Mouse (Mus musculus) v-Abl transformed pro-B cells (cell line): ENCODE results near the gene Entpd3.

Experiments
- in situ Hi-C, 2 experiments: fragments of 400-800 bp; cut with MboI; formaldehyde crosslinking; loops; one replicate each; pipeline ENCODE4 v1.15.1; 2025; ENCODE audit not compliant: unreplicated experiment in 2 of 2

Entpd3 gene

GRCm38 (mm10) chr9:120577133-120577651 is 37.6 kb downstream of the Entpd3 start:
- in situ Hi-C loops, result loop anchor here (10.0 to 25.0 kb wide), 4 partner anchors 452 to 1285 kb away; partner anchors contain the start of genes Higd1a (in 1 of the 2), Rpsa (in 1 of the 2) and Scn11a (in 1 of the 2)

DNA sequence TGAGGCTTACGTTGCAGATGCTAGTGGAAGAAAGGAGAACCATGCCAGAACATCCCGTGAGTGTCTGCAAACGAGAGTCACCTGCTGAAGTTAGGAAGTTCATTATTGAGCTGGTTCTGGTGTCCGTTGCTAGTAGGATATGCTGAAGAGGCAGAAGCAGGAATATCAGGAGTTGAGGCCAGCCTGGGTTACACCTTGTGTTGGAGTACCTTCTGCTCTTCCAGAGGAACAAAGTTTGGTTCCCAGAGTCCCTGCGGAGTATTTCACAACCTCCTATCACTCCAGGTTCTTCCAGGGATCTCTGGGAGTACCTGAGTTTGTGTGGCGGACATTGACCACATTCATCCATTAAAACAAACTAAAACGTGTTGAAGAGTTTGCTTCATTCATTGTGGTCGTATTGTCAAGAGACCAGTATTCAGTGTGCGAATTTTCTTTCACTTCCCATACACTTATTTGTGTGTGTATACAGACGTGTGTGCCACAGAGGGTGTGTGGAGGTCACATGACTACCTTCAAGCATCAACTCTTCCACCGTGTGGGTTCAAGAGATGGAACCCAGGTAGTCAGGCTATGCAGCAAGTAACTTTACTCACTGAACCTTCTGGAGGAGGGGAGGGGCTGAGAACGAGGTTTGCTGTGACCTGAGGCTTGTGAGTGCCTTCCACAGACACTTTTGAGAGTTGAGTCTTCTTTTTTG is 38.2 kb downstream of the Entpd3 start:
- in situ Hi-C loops, result loop anchor here (10.0 to 25.0 kb wide), 4 partner anchors 453 to 1284 kb away; partner anchors contain the start of genes Higd1a (in 1 of the 2), Rpsa (in 1 of the 2) and Scn11a (in 1 of the 2)

- in situ Hi-C loops, result loop anchor here (10.0 to 25.0 kb wide), 4 partner anchors 454 to 1284 kb away; partner anchors contain the start of genes Higd1a (in 1 of the 2), Rpsa (in 1 of the 2) and Scn11a (in 1 of the 2)
Measured at GRCm38 (mm10) chr9:120578701-120579100, 39.1 kb downstream of the Entpd3 start.

DNA sequence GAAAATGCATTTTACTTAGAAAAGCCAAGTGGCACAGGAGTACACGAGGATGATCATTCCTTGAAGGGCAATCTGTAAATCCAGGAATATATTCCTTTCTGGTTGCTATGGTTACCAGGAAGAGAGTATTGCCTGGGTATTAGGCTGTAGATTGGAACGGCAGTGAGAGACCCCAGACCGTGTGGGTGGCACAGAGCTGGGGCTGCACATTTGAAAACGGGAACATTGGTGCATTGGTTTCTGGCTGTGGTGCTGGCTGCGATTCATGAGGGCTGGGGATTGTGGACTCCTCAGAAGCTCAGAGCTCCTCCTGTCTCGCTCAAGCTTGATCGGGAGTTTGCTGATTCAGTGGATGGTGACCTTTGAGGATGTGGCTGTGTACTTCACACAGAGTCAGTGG is 40.2 kb downstream of the Entpd3 start:
- in situ Hi-C loops, result loop anchor here (5.0 to 25.0 kb wide), 9 partner anchors 145 to 1282 kb away; partner anchors contain the start of genes Rpsa (in 2 of the 2), Higd1a (in 1 of the 2) and Scn11a (in 1 of the 2)

GRCm38 (mm10) chr9:120581941-120582618 is 42.5 kb downstream of the Entpd3 start:
- in situ Hi-C loops, result loop anchor here (5.0 to 25.0 kb wide), 8 partner anchors 147 to 1280 kb away; partner anchors contain the start of genes Higd1a (in 1 of the 2), Rpsa (in 1 of the 2) and Scn11a (in 1 of the 2)

DNA sequence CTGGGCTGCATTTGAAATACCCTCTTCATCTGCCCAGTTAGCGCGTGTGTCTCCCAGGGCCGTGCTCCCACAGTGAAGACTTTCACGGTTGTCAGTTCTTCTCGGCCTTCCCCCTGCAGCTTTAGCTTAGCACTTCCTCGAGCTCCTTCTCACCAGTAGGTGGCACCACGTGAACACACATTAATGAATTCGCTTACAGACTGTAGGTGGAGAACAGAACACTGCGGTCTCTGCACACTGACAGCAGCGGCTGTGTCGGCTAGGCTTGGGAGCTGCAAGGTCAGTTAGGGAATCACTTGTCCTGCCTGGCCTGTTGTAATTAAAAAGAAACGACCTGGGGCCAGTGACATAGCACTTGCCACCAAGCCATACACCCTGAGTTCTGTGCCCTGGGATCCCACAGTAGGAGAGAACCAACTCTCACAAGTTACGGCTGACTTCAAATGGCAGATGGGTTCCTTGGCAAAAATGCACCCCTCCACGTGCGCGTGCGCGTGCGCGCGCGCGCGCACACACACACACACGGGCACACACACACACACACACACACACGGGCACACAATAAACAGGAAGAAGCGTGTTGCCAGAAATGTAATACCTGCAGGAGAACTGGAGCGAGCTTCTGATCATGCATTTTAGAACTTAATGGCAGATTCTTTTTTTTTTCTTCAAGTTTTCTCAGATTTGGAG is 43.1 kb downstream of the Entpd3 start:
- in situ Hi-C loops, result loop anchor here (5.0 to 25.0 kb wide), 8 partner anchors 148 to 1280 kb away; partner anchors contain the start of genes Higd1a (in 1 of the 2), Rpsa (in 1 of the 2) and Scn11a (in 1 of the 2)

DNA sequence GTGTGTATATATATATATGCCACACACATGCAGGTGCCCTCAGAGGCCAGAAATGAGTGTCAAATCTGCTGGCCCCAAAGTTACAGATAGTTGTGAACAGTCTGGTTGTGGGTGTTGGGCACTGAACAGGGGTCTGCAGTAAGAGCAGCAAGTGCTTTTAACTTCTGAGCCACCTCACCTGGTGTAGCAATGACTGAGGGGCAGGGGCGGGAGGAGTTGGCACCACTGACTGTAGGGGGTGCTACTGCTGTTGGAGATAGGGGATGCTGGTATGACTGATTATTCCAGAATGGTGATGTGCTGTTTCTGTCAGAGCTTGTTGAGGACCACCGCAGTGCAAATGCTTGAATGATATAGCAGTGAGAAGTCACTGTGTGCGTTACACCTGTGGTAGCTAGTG is 43.7 kb downstream of the Entpd3 start:
- in situ Hi-C loops, result loop anchor here (5.0 to 25.0 kb wide), 8 partner anchors 149 to 1279 kb away; partner anchors contain the start of genes Higd1a (in 1 of the 2), Rpsa (in 1 of the 2) and Scn11a (in 1 of the 2)

DNA sequence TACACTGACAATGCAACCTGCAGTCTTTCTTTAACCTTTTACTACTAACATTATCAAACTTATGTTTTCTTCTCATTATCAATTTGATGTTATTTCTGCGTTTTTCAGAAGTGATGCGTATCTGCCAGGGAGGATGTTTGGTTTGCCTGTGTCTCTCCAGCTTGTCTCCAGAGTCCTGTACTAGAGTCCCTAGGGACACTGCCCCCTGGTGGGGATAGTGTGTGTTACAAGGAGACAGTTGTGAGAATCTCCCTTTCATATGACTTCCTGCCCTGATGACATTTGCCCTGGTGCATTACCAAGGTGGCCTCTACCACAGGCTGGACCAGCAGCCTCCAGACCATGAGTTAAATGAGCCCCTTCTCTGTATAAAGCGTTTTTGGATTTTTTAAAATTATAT is 46.9 kb downstream of the Entpd3 start:
- in situ Hi-C loops, result loop anchor here (5.0 to 25.0 kb wide), 8 partner anchors 84 to 1276 kb away; partner anchors contain the start of genes Higd1a (in 1 of the 2), Rpsa (in 1 of the 2) and Scn11a (in 1 of the 2)

- in situ Hi-C loops, result loop anchor here (5.0 to 25.0 kb wide), 4 partner anchors 89 to 1271 kb away; partner anchors contain the start of genes Higd1a (in 1 of the 2) and Scn11a (in 1 of the 2)
Measured at GRCm38 (mm10) chr9:120591490-120591889, 51.9 kb downstream of the Entpd3 start.

DNA sequence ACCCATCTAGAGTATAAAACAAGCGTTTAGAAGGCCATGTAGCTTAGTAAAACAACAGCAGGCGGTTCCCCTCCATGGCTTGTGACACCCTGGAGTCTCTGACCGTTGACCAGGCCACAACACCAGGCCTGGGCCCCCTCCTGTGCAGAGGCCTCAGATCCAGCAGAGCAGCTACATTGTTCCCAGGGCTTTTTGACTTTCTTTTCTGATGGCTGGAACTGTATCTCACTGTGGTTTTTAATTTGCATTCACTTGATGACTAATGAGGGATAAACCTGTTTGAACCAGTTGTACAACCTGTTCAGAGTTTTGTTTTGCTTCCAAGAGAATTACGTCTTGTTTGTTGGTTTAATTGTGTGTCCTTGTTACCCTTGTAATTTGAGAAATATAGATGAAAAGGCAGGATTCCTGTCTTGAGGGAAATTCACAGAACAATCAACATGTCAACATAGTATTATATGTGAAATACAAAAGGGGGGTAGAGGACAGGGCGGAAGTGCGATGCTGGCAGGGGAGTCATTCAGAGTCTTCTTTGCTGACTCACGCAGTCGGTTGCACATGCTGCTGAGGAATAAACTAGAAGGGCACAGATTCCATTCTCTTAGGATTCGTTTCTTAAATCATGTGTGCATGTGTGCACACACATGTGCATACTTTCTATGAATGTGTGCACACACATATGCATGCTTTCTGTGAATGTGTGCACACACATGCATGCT is 53.9 kb downstream of the Entpd3 start:
- in situ Hi-C loops, result loop anchor here (5.0 to 25.0 kb wide), 4 partner anchors 91 to 1269 kb away; partner anchors contain the start of genes Higd1a (in 1 of the 2) and Scn11a (in 1 of the 2)

GRCm38 (mm10) chr9:120594839-120595238 is 55.2 kb downstream of the Entpd3 start:
- in situ Hi-C loops, result loop anchor here (5.0 to 25.0 kb wide), 4 partner anchors 93 to 1267 kb away; partner anchors contain the start of genes Higd1a (in 1 of the 2) and Scn11a (in 1 of the 2)

GRCm38 (mm10) chr9:120595306-120595705 is 55.7 kb downstream of the Entpd3 start:
- in situ Hi-C loops, result loop anchor here (10.0 to 25.0 kb wide), 3 partner anchors 758 to 1267 kb away; partner anchors contain the start of genes Higd1a (in 1 of the 2) and Scn11a (in 1 of the 2)

- in situ Hi-C loops, result loop anchor here (10.0 to 25.0 kb wide), 3 partner anchors 643 to 1011 kb away; no protein-coding TSS in a partner anchor
Measured at GRCm38 (mm10) chr9:120601488-120602171, 62.0 kb downstream of the Entpd3 start.

- in situ Hi-C loops, result loop anchor here (10.0 to 25.0 kb wide), 3 partner anchors 642 to 1010 kb away; no protein-coding TSS in a partner anchor
Measured at GRCm38 (mm10) chr9:120602172-120602838, 62.7 kb downstream of the Entpd3 start.

- in situ Hi-C loops, result loop anchor here (10.0 to 25.0 kb wide), 3 partner anchors 642 to 1009 kb away; no protein-coding TSS in a partner anchor
Measured at GRCm38 (mm10) chr9:120602839-120603511, 63.4 kb downstream of the Entpd3 start.

GRCm38 (mm10) chr9:120603512-120603908 is 63.9 kb downstream of the Entpd3 start:
- in situ Hi-C loops, result loop anchor here (10.0 to 25.0 kb wide), 3 partner anchors 641 to 1009 kb away; no protein-coding TSS in a partner anchor

- in situ Hi-C loops, result loop anchor here (10.0 to 25.0 kb wide), 3 partner anchors 641 to 1008 kb away; no protein-coding TSS in a partner anchor
Measured at GRCm38 (mm10) chr9:120603956-120604355, 64.3 kb downstream of the Entpd3 start.
